Mouse (Mus musculus): ENCODE results near the gene Dhx37. TPM values are rescaled to one million over a fixed set of nuclear protein-coding genes. Genes with fewer than 3 reads are reported as not detected.
"Not testable (repeated sequence)": the region's sequence is repeated elsewhere in the genome, so short reads cannot be mapped to it uniquely, and the experiment has no call there.

Gene Dhx37
- total RNA-seq, 1 experiment from 2014 or later = 4.7 TPM

DNA sequence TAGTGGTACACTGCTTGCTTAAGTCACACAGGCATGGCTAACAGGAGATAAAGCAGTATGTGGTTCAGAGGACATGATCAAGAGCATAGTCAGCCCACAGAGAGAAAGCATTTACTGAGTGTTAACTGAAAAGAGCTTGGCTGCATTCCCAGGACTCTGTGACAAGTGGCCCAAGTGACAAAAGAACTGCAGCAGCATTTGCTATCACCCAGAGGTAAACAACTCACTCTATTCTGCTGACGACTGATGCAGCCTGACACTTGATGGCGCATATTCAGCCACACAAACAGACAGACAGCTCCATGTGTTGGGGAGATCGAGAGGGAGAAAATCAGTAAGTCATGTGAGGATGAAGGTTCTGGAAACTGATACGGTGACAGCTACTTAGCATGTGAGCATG, 20.2 kb downstream of the Dhx37 start:
- no peak for ATAC-seq (replicated peaks; ENCODE audit: insufficient number of reproducible peaks, low FRiP score, low TSS enrichment, poor library complexity, severe bottlenecking)

DNA sequence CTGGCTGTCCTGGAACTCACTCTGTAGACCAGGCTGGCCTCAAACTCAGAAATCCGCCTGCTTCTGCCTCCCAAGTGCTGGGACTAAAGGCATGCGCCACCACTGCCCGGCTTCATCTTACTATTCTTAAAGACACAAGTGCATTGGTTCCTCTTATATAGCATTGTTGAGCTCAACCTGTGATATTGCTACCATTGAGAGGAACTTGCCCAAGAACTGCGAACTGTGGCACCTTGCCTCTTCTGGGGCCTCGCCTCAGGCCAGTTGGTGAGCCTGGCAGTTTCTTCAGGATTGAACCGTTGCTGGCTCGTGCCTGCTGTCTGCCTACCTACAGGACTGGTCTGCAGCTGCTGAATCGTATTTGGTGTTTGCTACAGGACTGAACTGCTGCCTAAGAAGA, 21.4 kb downstream of the Dhx37 start:
- not testable (repeated sequence) for ATAC-seq (replicated peaks; ENCODE audit: insufficient number of reproducible peaks, low FRiP score, low TSS enrichment, poor library complexity, severe bottlenecking)

DNA sequence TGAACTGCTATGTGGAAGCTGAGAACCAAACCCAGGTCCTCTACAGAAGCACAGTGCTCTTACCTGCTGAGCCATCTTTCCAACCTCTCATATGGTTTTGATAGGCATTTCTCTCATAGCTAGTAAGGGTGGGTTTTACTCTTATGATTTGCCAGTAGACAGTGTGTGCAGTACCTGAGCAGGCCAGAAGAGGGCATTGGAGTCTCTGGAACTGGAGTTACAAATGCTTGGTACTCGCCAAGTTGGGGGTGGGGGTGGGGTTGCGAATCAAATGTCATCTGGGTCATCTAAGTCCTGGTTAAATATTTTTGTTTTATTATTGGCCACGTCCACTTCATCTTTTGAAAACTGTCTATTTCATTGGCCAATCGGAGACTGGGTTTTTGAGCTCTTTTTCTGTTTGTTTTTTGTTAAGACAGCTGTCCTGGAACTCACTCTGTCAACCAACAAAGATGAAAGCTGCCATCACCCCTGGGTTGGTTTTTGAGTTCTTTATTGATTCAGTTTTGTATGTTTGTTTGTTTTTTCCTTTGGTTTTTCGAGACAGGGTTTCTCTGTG, 21.9 kb downstream of the Dhx37 start:
- peak; percentile 58; the same call in 1 of the 2 replicates for ATAC-seq (replicated peaks; ENCODE audit: insufficient number of reproducible peaks, low FRiP score, low TSS enrichment, poor library complexity, severe bottlenecking)

DNA sequence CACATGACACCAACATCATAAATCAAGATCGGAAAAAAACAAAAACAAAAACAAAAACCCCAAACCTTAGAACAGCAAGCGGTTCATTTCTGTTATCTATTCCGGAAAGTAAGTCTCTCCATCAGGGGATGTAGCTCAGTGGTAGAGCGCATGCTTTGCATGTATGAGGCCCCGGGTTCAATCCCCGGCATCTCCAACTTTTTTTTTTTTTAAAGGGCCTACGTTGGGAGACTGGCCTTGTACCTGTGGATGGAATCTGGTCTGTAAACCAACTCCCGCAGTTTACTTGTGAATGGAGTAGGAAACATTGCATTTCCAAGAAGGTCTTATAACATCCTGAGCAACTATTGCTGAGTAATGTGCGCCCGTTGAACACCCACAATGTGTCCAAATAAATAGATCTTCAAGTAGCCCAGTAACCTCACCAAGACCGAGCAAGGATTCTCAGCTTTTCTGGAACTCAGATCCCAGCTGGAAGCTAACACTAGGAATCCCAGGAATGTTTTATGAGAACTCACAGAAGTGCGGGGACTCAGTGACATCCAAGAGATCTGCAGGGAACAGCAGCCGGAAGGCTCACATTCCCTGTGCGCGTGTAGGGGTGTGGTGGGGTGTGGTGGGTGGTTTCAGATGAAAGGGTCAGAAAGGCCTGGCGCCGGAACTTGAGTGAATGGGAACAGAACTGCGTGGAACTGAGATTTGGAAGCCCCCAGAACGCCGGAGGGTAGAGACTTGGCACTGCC, 24.4 kb downstream of the Dhx37 start:
- no peak for ATAC-seq (replicated peaks; ENCODE audit: insufficient number of reproducible peaks, low FRiP score, low TSS enrichment, poor library complexity, severe bottlenecking)

DNA sequence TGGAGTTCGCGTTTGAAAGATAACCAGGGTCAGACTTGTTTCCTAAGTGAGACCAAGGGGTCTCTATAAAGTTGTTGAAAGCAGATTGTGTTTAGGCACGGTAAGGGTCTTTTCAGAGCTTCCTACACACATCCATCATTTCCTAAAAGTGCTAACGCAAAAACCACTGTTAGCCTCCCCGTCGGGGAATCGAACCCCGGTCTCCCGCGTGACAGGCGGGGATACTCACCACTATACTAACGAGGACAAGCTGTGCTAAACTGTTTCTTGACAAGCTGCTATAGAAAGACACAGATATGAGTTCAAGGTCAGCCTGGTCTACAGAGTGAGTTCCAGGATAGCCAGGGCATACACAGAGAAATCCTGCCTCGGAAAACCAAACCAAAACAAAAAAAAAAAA, 25.1 kb downstream of the Dhx37 start:
- no peak for ATAC-seq (replicated peaks; ENCODE audit: insufficient number of reproducible peaks, low FRiP score, low TSS enrichment, poor library complexity, severe bottlenecking)

DNA sequence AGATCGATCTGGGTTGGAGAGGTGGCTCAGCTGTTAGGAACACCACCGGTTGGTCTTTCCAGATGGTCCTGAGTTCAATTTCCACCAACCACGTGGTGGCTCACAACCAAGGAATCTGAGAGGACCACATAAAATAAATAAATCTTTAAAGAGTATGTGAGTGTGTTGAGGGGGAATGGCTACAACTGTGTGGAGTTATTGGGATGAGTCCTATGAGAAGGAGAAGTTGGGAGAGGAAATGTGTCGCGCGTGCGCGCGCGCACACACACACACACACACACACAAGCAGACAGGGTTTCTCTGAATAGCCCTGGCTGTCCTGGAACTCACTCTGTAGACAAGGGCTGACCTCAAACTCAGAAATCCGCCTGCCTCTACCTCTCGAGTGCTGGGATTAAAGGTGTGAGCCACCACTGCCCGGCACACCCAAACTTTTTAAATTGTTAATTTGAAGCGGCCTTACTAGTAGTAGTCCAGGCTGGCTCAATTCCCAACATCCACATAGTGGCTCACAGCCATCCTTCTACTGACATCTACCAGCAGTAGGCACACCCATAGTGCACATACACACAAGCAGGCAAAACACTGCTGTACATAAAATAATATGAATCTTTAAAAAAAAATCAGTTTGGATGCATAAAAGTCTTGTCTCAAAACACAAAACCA, 25.9 kb downstream of the Dhx37 start:
- no peak for ATAC-seq (replicated peaks; ENCODE audit: insufficient number of reproducible peaks, low FRiP score, low TSS enrichment, poor library complexity, severe bottlenecking)

DNA sequence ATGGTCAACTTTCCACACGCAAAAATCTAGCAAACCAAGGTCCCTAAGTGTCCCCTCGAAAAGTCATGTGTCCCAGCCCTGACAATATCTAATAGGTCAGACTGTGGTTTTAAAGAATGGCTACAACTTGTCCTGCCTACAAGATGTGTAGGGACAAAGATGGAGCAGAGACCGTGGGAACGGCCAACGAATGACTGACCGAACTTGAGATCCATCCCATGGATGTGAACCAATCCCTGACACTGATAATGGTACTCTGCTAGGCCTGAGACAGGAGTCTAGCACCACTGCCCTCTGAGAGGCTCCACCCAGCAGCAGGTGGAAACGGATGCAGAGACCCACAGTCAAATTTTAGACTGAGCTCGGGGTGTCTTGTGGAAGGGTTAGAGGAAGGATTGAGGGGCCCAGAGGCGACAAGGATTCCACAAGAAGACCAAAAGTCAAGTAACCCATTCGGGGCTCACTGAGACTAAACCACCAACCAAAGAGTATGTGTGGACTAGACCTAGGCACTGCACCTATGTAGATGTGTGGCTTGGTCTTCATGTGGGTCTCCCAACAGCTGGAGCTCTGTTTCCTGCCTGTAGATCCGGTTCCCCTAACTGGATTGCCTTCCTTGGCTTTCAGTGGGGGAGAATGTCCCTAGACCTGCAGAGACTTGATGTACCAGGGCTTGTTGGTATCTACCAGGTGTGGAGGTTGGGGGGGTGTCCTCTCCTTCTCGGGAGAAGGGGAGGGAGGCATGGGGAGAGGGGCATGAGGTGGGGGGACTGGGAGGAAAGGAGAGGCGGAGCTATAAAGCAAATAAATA, 26.7 kb downstream of the Dhx37 start:
- ATAC-seq (replicated peaks; ENCODE audit: insufficient number of reproducible peaks, low FRiP score, low TSS enrichment, poor library complexity, severe bottlenecking) = no peak

DNA sequence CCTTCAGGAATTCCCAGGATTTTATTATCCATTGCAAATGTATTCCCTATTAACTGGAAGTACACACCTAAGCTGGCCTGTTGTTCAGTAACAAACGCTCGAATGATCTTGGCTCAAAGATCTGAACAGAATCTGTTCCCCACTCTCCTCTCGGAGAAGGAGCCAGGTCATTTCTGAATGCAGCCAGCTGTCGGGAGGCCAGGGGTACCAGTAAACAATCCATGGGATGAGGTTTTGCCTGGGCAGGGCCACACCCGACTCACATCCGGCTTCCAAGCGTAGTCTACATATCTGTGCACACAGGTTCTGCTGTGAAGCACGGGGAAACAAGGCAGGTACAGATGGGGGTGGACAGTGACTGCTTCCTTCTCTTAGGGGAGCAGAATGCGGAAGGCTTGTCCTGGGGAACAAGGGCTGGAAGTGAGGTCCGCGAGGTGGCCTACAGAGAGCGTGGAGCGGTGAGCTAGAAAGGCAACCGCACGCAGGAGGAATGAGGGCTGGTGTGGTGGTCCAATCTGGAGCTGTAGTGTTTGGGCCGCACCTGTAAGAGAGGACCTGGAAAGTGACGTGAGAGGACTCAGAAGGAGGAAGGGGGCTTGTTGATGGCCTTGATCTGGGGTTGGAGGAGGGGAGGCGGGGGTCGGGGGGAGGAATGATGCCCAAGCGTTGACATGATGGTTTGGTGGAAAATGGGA, 27.5 kb downstream of the Dhx37 start:
- ATAC-seq (replicated peaks; ENCODE audit: insufficient number of reproducible peaks, low FRiP score, low TSS enrichment, poor library complexity, severe bottlenecking) = peak; percentile 14

DNA sequence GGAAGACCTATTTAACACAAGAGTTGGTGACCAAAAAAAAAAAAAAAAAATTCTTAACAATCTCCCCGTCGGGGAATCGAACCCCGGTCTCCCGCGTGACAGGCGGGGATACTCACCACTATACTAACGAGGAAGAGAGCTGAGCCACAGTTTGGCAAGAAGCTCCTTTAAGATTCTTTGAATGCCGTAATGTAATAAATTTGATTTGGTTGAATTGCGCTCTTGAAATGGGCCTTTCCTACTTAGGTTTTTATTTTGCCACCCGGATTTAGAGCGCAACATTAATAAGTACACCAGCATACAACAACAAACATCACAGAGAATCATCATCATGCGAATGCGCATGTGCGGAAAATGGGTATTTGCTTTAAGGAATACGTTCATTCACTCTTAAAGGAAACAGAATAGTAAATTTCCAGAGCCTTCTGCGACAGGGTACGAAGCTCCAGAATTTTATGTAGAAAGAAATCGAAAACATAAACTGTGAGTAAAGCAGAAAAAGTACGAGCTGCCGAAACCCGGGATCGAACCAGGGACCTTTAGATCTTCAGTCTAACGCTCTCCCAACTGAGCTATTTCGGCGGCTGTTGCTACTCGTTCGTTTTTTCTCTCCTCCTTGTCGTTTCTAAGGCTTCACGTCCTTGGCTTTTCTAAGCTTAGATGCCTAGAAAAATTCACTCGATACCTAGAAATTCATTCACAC, 28.2 kb downstream of the Dhx37 start:
- 0 out of 2 replicates have a peak, but pooled peaks have one; percentile 12 for ATAC-seq (replicated peaks; ENCODE audit: insufficient number of reproducible peaks, low FRiP score, low TSS enrichment, poor library complexity, severe bottlenecking)

DNA sequence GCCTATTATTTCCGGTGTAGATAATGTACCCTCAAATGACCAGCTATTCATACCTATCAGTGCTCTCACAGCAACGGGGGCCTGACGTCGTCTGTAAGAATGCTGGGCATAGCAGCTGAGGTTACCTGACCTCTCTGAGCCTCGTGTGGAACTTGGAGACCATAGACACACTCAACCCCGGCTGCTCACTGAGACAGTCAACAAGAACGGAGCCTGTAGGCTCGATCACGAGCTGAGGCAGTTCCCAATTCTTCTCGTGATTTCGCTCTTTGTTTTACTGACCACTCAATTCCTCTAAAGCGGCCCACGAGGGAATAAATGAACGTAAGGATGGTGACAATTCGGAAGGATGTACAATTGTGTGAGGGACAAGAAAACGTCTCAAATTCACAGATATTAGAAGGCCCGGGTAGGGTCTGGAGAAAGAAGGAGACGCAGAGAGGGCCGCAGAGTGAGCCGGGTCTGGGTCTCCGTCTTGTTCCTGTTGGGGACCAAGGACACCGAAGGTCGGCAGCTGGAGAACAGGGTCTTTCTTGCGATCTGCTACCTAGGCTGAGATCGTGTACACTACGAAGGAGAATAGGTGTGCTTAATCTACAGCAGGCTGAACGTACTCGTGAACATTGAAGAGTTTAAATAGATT, 28.9 kb downstream of the Dhx37 start:
- no peak for ATAC-seq (replicated peaks; ENCODE audit: insufficient number of reproducible peaks, low FRiP score, low TSS enrichment, poor library complexity, severe bottlenecking)

DNA sequence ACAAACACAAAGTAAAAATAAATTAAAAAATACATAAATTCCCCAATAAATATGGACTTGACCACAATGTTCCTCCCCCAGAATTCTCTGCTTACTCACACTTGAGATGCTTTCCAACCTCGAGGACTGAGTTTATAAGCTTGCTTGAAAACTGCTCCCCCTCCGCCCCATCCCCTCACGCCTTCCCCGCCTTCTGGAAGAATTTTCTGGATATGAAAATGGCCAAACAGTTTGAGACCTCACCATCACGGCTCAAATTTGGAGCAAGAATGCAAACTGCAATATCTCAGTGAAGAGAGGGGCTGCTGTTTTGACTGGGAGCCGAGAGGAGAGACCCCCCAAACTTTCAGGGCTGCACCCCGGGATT, 29.4 kb downstream of the Dhx37 start:
- no peak for ATAC-seq (replicated peaks; ENCODE audit: insufficient number of reproducible peaks, low FRiP score, low TSS enrichment, poor library complexity, severe bottlenecking)

DNA sequence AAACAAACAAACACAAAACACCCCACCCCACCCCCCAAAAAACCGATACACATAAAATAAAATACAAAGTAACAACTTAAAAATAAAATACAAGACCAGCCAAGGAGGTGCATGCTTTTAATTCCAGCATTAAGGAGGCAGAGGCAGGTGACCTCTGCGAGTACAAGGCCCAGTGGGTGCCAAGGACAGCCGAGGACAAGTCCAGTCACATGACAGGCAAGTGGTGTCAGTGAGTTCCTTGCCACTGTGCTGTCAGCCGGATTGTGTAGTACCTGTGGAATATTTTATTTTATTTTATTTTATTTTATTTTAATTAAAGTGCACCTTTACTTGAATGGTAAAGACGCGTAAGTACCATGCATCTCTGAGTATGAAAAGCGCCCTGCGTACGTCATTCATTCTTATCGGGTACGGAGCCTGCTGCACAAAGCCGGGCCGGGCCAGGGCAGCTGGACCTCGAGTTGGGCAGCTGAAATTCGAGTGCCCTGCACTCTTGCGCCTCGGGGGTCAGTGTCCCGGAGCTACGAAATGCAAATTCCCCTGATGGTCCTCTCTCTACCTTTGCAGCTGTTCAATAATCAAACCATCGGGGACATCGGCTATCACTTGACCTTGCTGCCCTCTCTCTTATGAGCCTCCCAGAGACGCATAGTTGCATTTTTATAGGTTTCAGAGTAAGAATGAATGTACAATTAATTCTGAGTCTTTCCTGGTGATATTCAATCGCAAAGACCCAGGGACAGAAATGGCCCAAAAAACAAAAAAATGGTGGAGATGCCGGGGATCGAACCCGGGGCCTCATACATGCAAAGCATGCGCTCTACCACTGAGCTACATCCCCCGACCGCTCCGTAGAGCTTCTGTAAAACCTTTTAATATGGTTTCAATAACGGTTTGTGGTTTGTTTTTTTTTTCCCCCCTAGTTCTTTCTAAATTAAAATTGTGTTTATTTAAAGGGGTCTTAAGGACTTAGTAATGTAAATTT, 30.1 kb downstream of the Dhx37 start:
- ATAC-seq (replicated peaks; ENCODE audit: insufficient number of reproducible peaks, low FRiP score, low TSS enrichment, poor library complexity, severe bottlenecking) = no peak

DNA sequence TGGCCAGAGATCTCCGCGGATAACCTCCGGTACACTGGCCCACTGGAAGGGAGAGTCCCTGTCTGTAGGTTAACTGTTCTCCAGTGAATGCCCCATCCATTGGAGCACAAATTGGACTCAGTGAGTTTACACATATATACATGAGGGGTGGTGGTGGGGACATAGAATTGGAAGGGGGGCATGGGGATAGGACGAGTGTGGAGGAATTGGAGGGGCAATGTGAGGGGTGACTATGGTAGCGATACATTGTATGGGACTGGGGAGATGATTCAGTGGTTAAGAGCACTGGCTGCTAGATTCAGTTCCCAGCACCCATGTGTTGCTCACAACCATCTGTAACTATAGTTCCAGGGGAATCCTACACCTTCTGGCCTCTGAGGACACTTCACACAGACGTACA, 30.9 kb downstream of the Dhx37 start:
- ATAC-seq (replicated peaks; ENCODE audit: insufficient number of reproducible peaks, low FRiP score, low TSS enrichment, poor library complexity, severe bottlenecking) = no peak

DNA sequence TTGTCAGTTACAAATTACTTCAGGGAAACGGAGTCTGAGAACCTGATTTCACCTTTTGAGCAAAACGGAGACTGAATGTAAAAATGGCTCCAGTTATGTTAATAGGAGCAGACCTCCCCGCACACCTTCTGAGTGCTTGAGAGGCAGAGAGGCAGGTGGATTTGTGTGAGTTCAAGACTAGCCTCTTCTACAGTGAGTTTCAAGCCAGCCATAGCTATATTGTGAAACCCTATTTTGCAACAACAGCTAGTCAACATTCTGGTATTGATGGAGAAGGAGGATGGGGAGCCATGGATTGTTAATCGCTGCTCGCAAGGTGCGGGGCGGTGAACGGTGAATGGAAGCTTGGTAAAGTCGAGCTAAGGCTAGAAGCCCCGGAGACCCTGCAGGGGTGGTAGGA, 31.4 kb downstream of the Dhx37 start:
- ATAC-seq (replicated peaks; ENCODE audit: insufficient number of reproducible peaks, low FRiP score, low TSS enrichment, poor library complexity, severe bottlenecking) = no peak

DNA sequence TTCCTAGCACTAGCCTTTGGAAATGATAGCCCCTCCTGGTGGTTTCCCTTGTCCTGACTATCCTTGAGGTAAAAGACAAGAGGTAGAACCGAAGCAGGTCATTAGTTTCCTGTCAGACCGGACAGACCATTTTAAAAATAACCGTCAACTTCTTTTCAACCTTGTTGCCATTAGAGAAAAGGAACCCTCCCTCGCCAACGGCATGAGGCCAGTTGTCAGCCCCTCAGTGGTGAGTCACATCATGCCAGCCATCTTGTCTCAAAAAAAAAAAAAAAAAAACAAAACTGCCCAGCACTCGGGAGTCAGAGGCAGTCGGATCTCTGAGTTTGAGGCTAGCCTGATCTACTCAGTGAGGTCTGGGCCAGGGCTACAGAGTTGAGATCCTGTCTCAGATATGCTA, 33.0 kb downstream of the Dhx37 start:
- ATAC-seq (replicated peaks; ENCODE audit: insufficient number of reproducible peaks, low FRiP score, low TSS enrichment, poor library complexity, severe bottlenecking) = no peak

DNA sequence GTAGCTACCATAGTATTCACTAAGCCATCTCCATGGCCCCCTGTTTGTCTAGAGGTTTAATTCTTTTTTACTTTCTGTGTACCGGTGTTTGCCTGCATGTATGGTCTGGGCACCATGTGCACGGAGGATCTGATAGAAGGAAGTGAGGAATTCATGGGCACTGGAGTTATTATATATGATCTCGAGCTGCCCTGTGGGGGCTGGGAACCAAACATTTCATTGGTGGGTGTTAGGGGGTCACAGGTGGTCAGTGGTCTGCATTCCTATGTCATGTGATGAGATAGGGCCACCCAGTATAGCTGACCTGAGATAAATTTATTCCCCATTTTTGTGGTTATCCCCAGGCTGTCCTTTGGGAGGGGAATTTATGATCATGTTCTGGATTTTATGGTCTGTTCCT, 38.9 kb downstream of the Dhx37 start:
- ATAC-seq (replicated peaks; ENCODE audit: insufficient number of reproducible peaks, low FRiP score, low TSS enrichment, poor library complexity, severe bottlenecking) = no peak
